Mouse (Mus musculus): ENCODE results near the gene Stk38. TPM values are rescaled to one million over a fixed set of nuclear protein-coding genes. Genes with fewer than 3 reads are reported as not detected.
"Not testable (repeated sequence)": the region's sequence is repeated elsewhere in the genome, so short reads cannot be mapped to it uniquely, and the experiment has no call there.

Gene Stk38
- polyA plus RNA-seq, 1 experiment: 111 TPM

GRCm38 (mm10) chr17:29000465-29000864, 7.3 kb downstream of the Stk38 start:
- Histone ChIP-seq H3K4me3 (replicated peaks; ENCODE audit: extremely low read depth, low read depth, low read length) (no peak overlapping the region), H3K4me1 (ENCODE audit: control insufficient read depth, insufficient read depth, low read length) (no peaks in the 10 kb centered on the region; the same call in 1 of the 2 replicates)
- WGBS: 67% methylated on average over 6 of the region's 6 CpGs
- DNase-seq: no peak
- TF ChIP-seq CTCF (IDR thresholded peaks at IDR 0.05; ENCODE audit: insufficient read depth, low read length): no peak

DNA sequence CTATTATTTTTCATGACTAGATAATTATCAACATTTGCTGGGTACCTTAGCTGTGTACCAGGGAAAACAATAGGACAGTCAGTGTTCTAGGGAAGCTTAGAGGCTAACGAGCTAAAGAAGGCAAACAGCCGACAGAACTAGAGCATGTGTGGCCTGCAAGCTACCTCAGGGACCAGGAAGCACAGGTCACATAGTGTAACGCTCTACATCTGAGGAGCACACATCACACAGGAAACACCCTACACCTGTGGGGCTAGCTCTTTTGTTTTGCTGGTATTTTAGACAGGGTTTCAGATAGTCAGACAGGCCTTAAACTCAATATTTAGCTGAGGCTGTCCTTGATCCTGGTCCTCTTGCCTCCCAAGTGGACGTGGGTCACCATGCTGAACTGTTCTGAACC, 13.2 kb downstream of the Stk38 start:
- Histone ChIP-seq H3K4me1 (ENCODE audit: control insufficient read depth, insufficient read depth, low read length) (peaks cover 10% of the 10 kb centered on the region), H3K4me3 (replicated peaks; ENCODE audit: extremely low read depth, low read depth, low read length) (no peak overlapping the region)
- TF ChIP-seq CTCF (IDR thresholded peaks at IDR 0.05; ENCODE audit: insufficient read depth, low read length) (no peak), POLR2A (IDR thresholded peaks at IDR 0.05; ENCODE audit: borderline replicate concordance, extremely low read depth, low read depth, low read length) (no peak)
- DNase-seq: no peak
- 53% methylated on average over 4 of the region's 4 CpGs for WGBS

GRCm38 (mm10) chr17:28993004-28993403, 14.8 kb downstream of the Stk38 start:
- DNase-seq; H3K4me3 ChIP-seq (replicated peaks; ENCODE audit: extremely low read depth, low read depth, low read length); H3K4me1 ChIP-seq (ENCODE audit: control insufficient read depth, insufficient read depth, low read length): not testable (repeated sequence)
- 100% methylated on average over 1 of the region's 1 CpGs for WGBS

DNA sequence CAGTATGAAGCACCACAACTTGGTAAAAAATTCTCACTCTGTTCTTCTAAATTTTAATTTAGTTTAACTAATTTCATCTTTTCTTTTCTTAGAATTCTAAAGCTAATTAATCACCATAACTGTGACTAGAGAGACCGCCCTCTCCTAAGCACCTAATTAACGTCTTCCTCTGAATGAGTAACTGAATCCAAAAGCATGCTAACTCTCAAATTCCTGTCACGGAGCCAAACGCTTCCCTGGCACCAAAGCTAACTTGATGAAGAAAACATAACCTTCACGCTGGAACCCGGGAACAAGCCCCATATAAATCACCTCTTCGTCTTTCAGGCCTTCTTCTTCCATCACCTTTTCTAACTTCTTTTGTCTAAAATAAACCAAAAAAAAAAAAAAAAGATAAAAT, 15.7 kb downstream of the Stk38 start:
- no peak overlapping the region for H3K4me3 ChIP-seq (replicated peaks; ENCODE audit: extremely low read depth, low read depth, low read length)
- no peak for DNase-seq
- TF ChIP-seq POLR2A (IDR thresholded peaks at IDR 0.05; ENCODE audit: borderline replicate concordance, extremely low read depth, low read depth, low read length) (no peak), CTCF (IDR thresholded peaks at IDR 0.05; ENCODE audit: insufficient read depth, low read length) (no peak)
- WGBS: 24% methylated on average over 7 of the region's 7 CpGs
- peaks cover 10% of the 10 kb centered on the region for H3K4me1 ChIP-seq (ENCODE audit: control insufficient read depth, insufficient read depth, low read length)

GRCm38 (mm10) chr17:28991286-28991685, 16.5 kb downstream of the Stk38 start:
- no peak for DNase-seq
- WGBS: 51% methylated on average over 9 of the region's 9 CpGs
- TF ChIP-seq CTCF (IDR thresholded peaks at IDR 0.05; ENCODE audit: insufficient read depth, low read length): no peak
- no peak for TF ChIP-seq POLR2A (IDR thresholded peaks at IDR 0.05; ENCODE audit: borderline replicate concordance, extremely low read depth, low read depth, low read length)

DNA sequence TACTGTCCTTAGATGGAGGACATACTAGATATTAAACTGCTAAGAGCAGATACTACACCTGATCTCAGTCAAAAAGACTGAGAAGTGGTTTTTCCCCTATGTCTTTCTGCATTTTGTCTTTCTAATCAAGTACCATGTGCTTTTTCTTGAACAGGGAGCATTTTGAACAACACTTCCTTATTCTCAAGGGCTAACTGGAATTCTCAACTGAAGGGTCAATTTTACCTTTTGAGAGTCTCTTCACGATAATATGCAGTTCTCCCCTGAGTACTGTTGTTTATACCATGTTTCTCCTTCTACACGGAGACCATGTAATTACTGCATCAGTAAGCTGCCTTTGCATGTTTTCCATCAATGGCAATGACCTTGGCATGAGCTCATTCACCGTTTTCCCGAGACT, 17.7 kb downstream of the Stk38 start:
- Histone ChIP-seq H3K4me1 (ENCODE audit: control insufficient read depth, insufficient read depth, low read length) (peaks cover 10% of the 10 kb centered on the region), H3K4me3 (replicated peaks; ENCODE audit: extremely low read depth, low read depth, low read length) (no peak overlapping the region)
- no peak for DNase-seq
- TF ChIP-seq CTCF (IDR thresholded peaks at IDR 0.05; ENCODE audit: insufficient read depth, low read length) (no peak), POLR2A (IDR thresholded peaks at IDR 0.05; ENCODE audit: borderline replicate concordance, extremely low read depth, low read depth, low read length) (no peak)
- 38% methylated on average over 4 of the region's 4 CpGs for WGBS

More at GRCm38 (mm10) chr17:28991286-28991685, 16.5 kb downstream of the Stk38 start:
- peaks cover 10% of the 10 kb centered on the region for H3K4me1 ChIP-seq (ENCODE audit: control insufficient read depth, insufficient read depth, low read length)
- H3K4me3 ChIP-seq (replicated peaks; ENCODE audit: extremely low read depth, low read depth, low read length): no peak overlapping the region

DNA sequence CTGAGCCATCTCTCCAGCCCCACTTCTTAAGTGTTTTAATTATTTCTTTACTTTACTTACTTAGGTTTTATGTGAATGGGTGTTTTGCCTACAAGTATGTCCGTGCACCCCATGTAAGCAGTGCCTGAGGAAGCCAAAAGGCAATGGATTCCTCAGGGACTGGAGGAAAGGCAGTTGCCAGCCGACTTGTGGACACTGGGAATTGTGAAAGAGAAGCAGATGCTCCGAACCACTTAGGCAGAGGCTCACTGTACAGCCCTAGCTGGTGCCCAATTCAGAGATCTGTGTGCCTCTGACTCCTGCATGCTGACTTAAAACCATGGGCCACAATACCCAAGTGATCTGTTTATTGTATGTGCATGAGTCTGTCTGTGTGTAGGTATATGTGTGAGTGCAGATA, 18.8 kb downstream of the Stk38 start:
- TF ChIP-seq POLR2A (IDR thresholded peaks at IDR 0.05; ENCODE audit: borderline replicate concordance, extremely low read depth, low read depth, low read length): no peak
- 72% methylated on average over 3 of the region's 3 CpGs for WGBS
- no peak for DNase-seq
- Histone ChIP-seq H3K4me3 (replicated peaks; ENCODE audit: extremely low read depth, low read depth, low read length) (no peak overlapping the region), H3K4me1 (ENCODE audit: control insufficient read depth, insufficient read depth, low read length) (0 out of 2 replicates have a peak, but pooled peaks cover 6% of the 10 kb centered on the region)

DNA sequence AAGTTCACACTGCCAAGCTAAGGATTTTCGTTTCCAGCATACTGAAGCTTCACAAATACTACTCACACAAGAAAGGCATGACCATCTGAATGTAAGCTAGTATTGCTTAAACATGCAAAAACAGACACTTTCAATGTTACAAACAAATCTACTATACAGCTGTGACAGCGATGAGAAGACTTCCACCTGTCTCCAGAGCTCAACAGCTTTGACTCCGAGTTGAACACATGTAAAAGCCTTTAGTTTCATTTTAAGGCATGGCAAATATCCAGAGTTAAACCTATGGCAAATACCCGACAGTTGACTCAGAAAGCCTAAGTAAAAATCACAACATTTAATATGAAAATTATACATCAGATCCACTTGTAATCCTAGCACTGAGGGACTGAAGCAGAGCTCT, 19.5 kb downstream of the Stk38 start:
- H3K4me1 ChIP-seq (ENCODE audit: control insufficient read depth, insufficient read depth, low read length): 0 out of 2 replicates have a peak, but pooled peaks cover 6% of the 10 kb centered on the region
- 70% methylated on average over 4 of the region's 4 CpGs for WGBS
- H3K4me3 ChIP-seq (replicated peaks; ENCODE audit: extremely low read depth, low read depth, low read length): no peak overlapping the region
- TF ChIP-seq POLR2A (IDR thresholded peaks at IDR 0.05; ENCODE audit: borderline replicate concordance, extremely low read depth, low read depth, low read length) (no peak), CTCF (IDR thresholded peaks at IDR 0.05; ENCODE audit: insufficient read depth, low read length) (no peak)
- DNase-seq: no peak

DNA sequence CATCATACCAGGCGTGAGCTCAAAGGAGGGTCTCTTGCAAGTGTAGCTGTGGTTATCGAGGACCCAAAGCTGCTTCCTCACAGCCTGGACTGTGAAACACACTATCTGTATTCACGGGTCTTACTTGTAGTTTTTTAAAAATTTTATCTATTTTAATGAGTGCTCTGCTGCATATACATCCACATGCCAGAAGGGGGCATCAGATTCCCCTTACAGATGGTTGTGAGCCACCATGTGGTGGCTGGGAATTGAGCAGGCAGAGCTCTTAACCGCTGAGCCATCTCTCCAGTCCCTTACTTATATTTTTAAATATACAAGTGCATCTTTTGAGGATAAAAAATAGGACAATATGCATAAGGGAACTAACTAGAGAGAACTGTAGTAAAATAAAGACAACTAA, 20.1 kb downstream of the Stk38 start:
- DNase-seq: no peak
- no peak overlapping the region for H3K4me3 ChIP-seq (replicated peaks; ENCODE audit: extremely low read depth, low read depth, low read length)
- TF ChIP-seq CTCF (IDR thresholded peaks at IDR 0.05; ENCODE audit: insufficient read depth, low read length) (peak; percentile 76), POLR2A (IDR thresholded peaks at IDR 0.05; ENCODE audit: borderline replicate concordance, extremely low read depth, low read depth, low read length) (no peak)
- WGBS: 64% methylated on average over 4 of the region's 4 CpGs
- 0 out of 2 replicates have a peak, but pooled peaks cover 6% of the 10 kb centered on the region for H3K4me1 ChIP-seq (ENCODE audit: control insufficient read depth, insufficient read depth, low read length)

DNA sequence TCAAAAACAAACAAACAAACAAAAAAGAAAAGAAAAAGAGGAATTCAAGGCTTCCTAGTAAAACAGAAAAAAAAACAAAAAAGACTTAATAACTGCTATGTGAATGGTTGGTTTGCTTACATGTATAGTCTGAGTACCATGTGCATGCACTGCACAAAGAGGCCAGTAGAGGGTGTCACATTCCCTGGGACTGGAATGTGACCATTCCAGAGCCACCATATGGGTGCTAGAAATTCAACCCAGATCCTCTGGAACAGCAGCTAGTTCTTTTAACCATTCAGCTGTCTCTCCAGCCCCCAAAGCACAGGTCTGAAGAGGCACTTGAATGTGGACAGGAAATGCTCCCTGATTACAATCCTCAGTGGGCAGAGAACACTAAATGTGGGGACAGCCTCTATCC, 21.0 kb downstream of the Stk38 start:
- no peak overlapping the region for H3K4me3 ChIP-seq (replicated peaks; ENCODE audit: extremely low read depth, low read depth, low read length)
- H3K4me1 ChIP-seq (ENCODE audit: control insufficient read depth, insufficient read depth, low read length): 0 out of 2 replicates have a peak, but pooled peaks cover 6% of the 10 kb centered on the region
- peak; percentile 27 for DNase-seq
- TF ChIP-seq CTCF (IDR thresholded peaks at IDR 0.05; ENCODE audit: insufficient read depth, low read length): peak; percentile 36
- TF ChIP-seq POLR2A (IDR thresholded peaks at IDR 0.05; ENCODE audit: borderline replicate concordance, extremely low read depth, low read depth, low read length): no peak
